Mouse (Mus musculus) limb, embryonic 14.5 days (tissue): Measurements from ENCODE around the gene 1700028K03Rik. TPM values are rescaled to one million over a fixed set of nuclear protein-coding genes. Genes with fewer than 3 reads are reported as not detected.

Source experiments
- ATAC-seq: fragments of 200-750 bp; cut with Nextera tagmentation; 2 replicates; pipeline ENCODE4 v1.8.0; 2017; ENCODE audit warnings: low read depth, moderate number of reproducible peaks, moderate TSS enrichment; ENCODE audit not compliant: low FRiP score
- DNase-seq: peaks from one replicate; pipeline ENCODE4 v3.0.0-alpha.2; 2015; ENCODE audit warnings: low spot score
- H3K27ac ChIP-seq: fragments of 300-500 bp; sonication (generic); replicated peaks from 2 replicates; pipeline ENCODE4 v1.5.1; 2014; ENCODE audit warnings: low read depth, mild to moderate bottlenecking, low read length, moderate library complexity, mixed read lengths
- H3K27me3 ChIP-seq: fragments of 300-500 bp; sonication (generic); 2 replicates; pipeline ENCODE4 v1.6.1; 2014; ENCODE audit warnings: low read length, mixed read lengths; ENCODE audit not compliant: control insufficient read depth, insufficient read depth
- H3K36me3 ChIP-seq: fragments of 300-500 bp; sonication (generic); 2 replicates; pipeline ENCODE4 v1.6.1; 2014; ENCODE audit warnings: mild to moderate bottlenecking, low read length, moderate library complexity, mixed read lengths; ENCODE audit not compliant: control insufficient read depth, insufficient read depth
- H3K4me1 ChIP-seq: fragments of 300-500 bp; sonication (generic); 2 replicates; pipeline ENCODE4 v1.6.1; 2014; ENCODE audit warnings: antibody characterized with exemption, low read length, mixed read lengths; ENCODE audit not compliant: control insufficient read depth, insufficient read depth
- H3K4me2 ChIP-seq: fragments of 300-500 bp; sonication (generic); replicated peaks from 2 replicates; pipeline ENCODE4 v1.6.1; 2014; ENCODE audit warnings: low read depth, mild to moderate bottlenecking, low read length, moderate library complexity; ENCODE audit not compliant: severe bottlenecking
- H3K4me3 ChIP-seq: fragments of 300-500 bp; sonication (generic); replicated peaks from 2 replicates; pipeline ENCODE4 v1.5.1; 2014; ENCODE audit warnings: low read length
- H3K9ac ChIP-seq: fragments of 300-500 bp; sonication (generic); 2 replicates; pipeline ENCODE4 v1.6.1; 2014; ENCODE audit warnings: mild to moderate bottlenecking, low read depth, low read length, moderate library complexity; ENCODE audit not compliant: severe bottlenecking
- H3K9me3 ChIP-seq: fragments of 300-500 bp; sonication (generic); 2 replicates; pipeline ENCODE4 v1.6.1; 2016; ENCODE audit warnings: low read length; ENCODE audit not compliant: control insufficient read depth
- POLR2A ChIP-seq: fragments of 200-500 bp; IDR thresholded peaks from 2 replicates; pipeline ENCODE4 v1.8.0; 2012; ENCODE audit warnings: inconsistent platforms, mild to moderate bottlenecking, moderate library complexity, borderline replicate concordance; ENCODE audit not compliant: insufficient read depth, insufficient read length; ENCODE audit errors: extremely low read depth
- WGBS: fragments of 180-500 bp; shearing (Covaris S2); extraction: QIAGEN DNeasy Blood & Tissue Kit; methylation state at CpG from one replicate; pipeline ENCODE4 v1.1.7; 2014; 5-methylcytosine and 5-hydroxymethylcytosine counted together
- polyA plus RNA-seq, 2 experiments: library from polyadenylated mRNA; depleted of rRNA in 1 of 2; stranded (reverse) in 1 of 2; unstranded in 1 of 2; fragments of >200 nt; fragmentation: Nextera tagmentation in 1 of 2; extraction: Ambion mirVana in 1 of 2; gene quantifications; 2 replicates each; pipeline versions ENCODE4 v1.2.1 to v1.2.3; 2012 to 2014

The 1700028K03Rik gene
- polyA plus RNA-seq, 2 experiments: 0.06 to 0.14 TPM

DNA sequence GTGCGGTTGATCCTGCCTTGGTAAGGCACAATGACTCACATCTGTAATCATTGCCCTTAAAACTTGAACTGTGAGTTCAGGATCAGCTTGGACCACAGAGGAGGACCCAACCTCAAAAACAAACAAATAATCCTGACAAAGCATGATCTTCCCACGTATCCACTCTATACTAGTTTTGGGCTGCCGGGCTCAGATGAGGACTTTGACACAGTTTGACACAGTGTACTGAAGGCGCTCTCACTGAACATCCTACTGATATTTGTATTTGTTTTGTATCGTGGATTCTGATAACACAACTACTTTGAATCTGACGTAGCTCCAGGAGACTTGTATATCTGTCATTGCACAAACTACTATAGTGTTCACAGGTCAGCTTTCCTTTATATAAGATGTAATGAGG, 13.1 kb upstream of the 1700028K03Rik start:
- DNase-seq (no peak), ATAC-seq (no peak)
- Histone ChIP-seq H3K36me3 (no peaks in the 10 kb centered on the region), H3K9ac (no peak overlapping the region), H3K9me3 (no peaks in the 10 kb centered on the region), H3K4me2 (no peak overlapping the region), H3K4me1 (no peaks in the 10 kb centered on the region), H3K27ac (no peak overlapping the region), H3K27me3 (no peaks in the 10 kb centered on the region), H3K4me3 (no peak overlapping the region)
- WGBS: 92% methylated on average over 6 of the region's 6 CpGs
- no peak for TF ChIP-seq POLR2A

DNA sequence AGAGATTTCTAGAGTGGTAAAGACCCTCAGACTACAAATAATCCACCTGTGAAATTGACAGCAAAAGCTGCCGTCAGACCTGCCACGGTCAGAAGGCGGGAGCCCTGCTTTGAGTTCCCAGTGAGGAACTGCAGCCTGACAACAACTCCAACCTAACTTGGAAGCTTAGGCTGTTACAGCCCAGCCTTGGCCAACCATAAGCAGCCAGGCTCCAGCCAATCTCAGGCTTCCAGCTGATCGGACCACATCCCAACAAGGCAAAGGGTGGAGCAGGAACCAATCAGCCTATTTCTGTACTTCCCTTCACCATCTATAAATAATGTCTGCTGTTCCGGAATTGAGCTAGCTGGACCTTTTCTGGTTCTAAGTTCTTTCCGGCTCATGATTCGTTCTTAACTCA, 12.6 kb upstream of the 1700028K03Rik start:
- DNase-seq (no peak), ATAC-seq (no peak)
- Histone ChIP-seq H3K4me2 (no peak overlapping the region), H3K4me3 (no peak overlapping the region), H3K4me1 (no peaks in the 10 kb centered on the region), H3K9me3 (no peaks in the 10 kb centered on the region), H3K36me3 (no peaks in the 10 kb centered on the region), H3K9ac (no peak overlapping the region), H3K27ac (no peak overlapping the region), H3K27me3 (no peaks in the 10 kb centered on the region)
- 75% methylated on average over 7 of the region's 7 CpGs for WGBS
- no peak for TF ChIP-seq POLR2A

DNA sequence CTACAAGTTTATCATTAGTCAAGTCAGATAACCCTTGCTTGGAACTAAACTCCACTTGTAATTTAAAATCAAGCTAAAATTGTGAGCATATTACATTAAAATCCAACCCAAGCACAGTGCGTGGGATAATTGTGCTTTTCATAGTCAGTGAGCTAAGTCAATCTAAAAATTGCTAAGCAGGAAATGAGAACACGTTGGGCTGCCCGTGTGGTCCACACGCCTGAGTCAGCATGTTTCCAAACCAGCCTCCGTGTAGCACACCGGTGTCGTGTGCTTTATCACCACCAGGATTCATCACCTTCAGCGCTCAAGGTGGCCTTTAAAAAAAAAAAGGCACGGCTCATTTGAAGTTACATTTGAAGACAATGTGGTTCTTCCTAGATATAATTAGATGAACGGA, 10.2 kb upstream of the 1700028K03Rik start:
- Histone ChIP-seq H3K36me3 (no peaks in the 10 kb centered on the region), H3K4me2 (no peak overlapping the region), H3K4me1 (no peaks in the 10 kb centered on the region), H3K27ac (no peak overlapping the region), H3K9ac (no peak overlapping the region), H3K27me3 (no peaks in the 10 kb centered on the region), H3K9me3 (no peaks in the 10 kb centered on the region), H3K4me3 (no peak overlapping the region)
- TF ChIP-seq POLR2A: no peak
- DNase-seq: peak; percentile 11
- ATAC-seq: no peak
- WGBS: 66% methylated on average over 10 of the region's 10 CpGs

DNA sequence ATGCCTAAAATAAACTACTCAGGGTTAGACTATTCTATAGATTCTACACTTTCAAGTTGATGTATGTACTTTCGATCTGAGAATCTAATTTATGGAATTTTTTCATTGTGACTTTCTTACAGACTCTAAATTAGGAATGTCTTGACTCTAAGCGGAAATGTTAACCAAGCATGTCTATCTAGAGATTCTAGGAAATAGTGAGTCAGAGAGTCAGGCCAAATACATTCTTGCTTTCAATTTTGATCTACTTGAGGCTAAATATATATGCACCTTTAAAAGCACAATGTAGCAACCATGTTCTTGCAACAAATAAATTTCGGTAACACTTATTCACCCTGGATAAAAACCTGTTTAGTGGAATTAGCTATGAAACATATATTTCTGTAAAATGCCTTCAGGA, 5.7 kb upstream of the 1700028K03Rik start:
- Histone ChIP-seq H3K36me3 (no peaks in the 10 kb centered on the region), H3K27me3 (no peaks in the 10 kb centered on the region), H3K4me3 (no peak overlapping the region), H3K27ac (no peak overlapping the region), H3K4me2 (no peak overlapping the region), H3K9me3 (no peaks in the 10 kb centered on the region), H3K9ac (no peak overlapping the region), H3K4me1 (no peaks in the 10 kb centered on the region)
- DNase-seq (no peak), ATAC-seq (no peak)
- WGBS: 89% methylated on average over 3 of the region's 3 CpGs
- no peak for TF ChIP-seq POLR2A

DNA sequence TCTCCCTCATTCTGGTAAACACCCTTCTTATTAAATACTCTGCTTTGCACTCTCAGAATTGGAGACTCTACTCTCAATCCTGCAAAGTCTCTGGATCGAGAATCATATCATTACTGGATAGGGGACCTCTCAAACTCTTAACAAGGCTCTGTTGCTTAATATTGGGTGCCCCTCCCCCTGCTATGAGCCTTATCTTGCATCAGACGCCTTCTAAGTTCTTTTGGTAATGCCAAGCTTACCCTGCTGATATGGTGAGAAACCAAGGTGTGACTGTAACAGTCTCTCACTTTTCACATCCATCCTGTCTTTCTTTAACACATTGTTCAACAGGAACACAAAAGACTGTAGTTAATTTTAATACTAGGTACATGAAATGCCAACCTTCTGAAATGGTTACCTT, 919 bp upstream of the 1700028K03Rik start:
- TF ChIP-seq POLR2A: no peak
- Histone ChIP-seq H3K9ac (no peak overlapping the region), H3K9me3 (no peaks in the 10 kb centered on the region), H3K27ac (no peak overlapping the region), H3K4me3 (no peak overlapping the region), H3K4me1 (no peaks in the 10 kb centered on the region), H3K4me2 (no peak overlapping the region), H3K27me3 (no peaks in the 10 kb centered on the region), H3K36me3 (no peaks in the 10 kb centered on the region)
- DNase-seq (no peak), ATAC-seq (no peak)
- 67% methylated on average over 2 of the region's 2 CpGs for WGBS

DNA sequence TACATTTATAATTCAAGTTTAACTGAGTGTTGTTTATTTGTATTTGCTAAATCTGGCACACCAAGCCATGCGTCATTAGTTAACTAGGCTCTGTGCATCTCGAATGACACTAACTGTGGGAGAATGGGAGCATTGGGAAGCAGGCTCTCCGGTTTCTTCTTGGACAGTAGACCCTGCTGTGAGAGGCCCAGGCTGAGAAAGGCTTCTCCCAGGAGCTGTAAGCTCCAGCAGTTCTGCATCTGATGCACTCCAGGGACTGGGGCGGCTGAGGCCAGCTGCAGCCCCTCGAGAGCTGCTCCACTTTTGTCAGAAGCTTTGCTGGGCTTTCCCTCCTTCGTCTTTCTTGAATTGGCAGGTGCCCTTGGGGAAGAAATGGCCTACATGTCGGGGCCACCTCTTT, 7.2 kb downstream of the 1700028K03Rik start:
- Histone ChIP-seq H3K4me1 (no peaks in the 10 kb centered on the region), H3K9me3 (no peaks in the 10 kb centered on the region), H3K9ac (no peak overlapping the region), H3K27me3 (no peaks in the 10 kb centered on the region), H3K27ac (no peak overlapping the region), H3K36me3 (no peaks in the 10 kb centered on the region), H3K4me3 (no peak overlapping the region), H3K4me2 (no peak overlapping the region)
- DNase-seq (no peak), ATAC-seq (no peak)
- TF ChIP-seq POLR2A: no peak
- 40% methylated on average over 7 of the region's 7 CpGs for WGBS
